Mouse (Mus musculus) kidney, adult 11 months (tissue): ENCODE data around the gene Cct2.
"Not testable (repeated sequence)": the region's sequence is repeated elsewhere in the genome, so short reads cannot be mapped to it uniquely, and the experiment has no call there.

Experiments used
- DNase-seq: peaks from one replicate; pipeline ENCODE4 v3.0.0; 2022

The Cct2 gene

GRCm38 (mm10) chr10:117049961-117050597 is 13.5 kb downstream of the Cct2 start:
- DNase-seq = no peak

GRCm38 (mm10) chr10:117049253-117049652 is 14.4 kb downstream of the Cct2 start:
- no peak for DNase-seq

- no peak for DNase-seq
These were observed 18.2 kb downstream of the Cct2 start, which contains the start of gene Lrrc10 for GRCm38 (mm10) chr10:117045175-117046056. Gene Lrrc10, plus strand, starts transcription at chr10:117045341.

GRCm38 (mm10) chr10:117043497-117044166 is 20.0 kb downstream of the Cct2 start:
- not testable (repeated sequence) for DNase-seq

- DNase-seq = no peak
These were observed 21.3 kb downstream of the Cct2 start for GRCm38 (mm10) chr10:117042295-117042694.

GRCm38 (mm10) chr10:117040355-117040754 is 23.3 kb downstream of the Cct2 start:
- DNase-seq = no peak

- DNase-seq = peak; percentile 70
These were observed 29.8 kb downstream of the Cct2 start for GRCm38 (mm10) chr10:117033785-117034184.

GRCm38 (mm10) chr10:117031160-117031559 is 32.5 kb downstream of the Cct2 start:
- DNase-seq = no peak

- DNase-seq = no peak
These were observed 37.4 kb downstream of the Cct2 start for GRCm38 (mm10) chr10:117026176-117026575.

- peak; percentile 40 for DNase-seq
These were observed 37.8 kb downstream of the Cct2 start for GRCm38 (mm10) chr10:117025776-117026175.

- DNase-seq = no peak
These were observed 39.9 kb downstream of the Cct2 start for GRCm38 (mm10) chr10:117023693-117024092.

- DNase-seq = peak; percentile 74
These were observed 42.4 kb downstream of the Cct2 start for GRCm38 (mm10) chr10:117021020-117021754.

GRCm38 (mm10) chr10:117018281-117018840 is 45.3 kb downstream of the Cct2 start:
- DNase-seq = no peak

- DNase-seq = no peak
These were observed 49.0 kb downstream of the Cct2 start for GRCm38 (mm10) chr10:117014565-117014964.

- no peak for DNase-seq
These were observed 49.8 kb downstream of the Cct2 start for GRCm38 (mm10) chr10:117013689-117014390.

GRCm38 (mm10) chr10:117011047-117011446 is 52.6 kb downstream of the Cct2 start:
- DNase-seq = no peak

- DNase-seq = peak; percentile 59
These were observed 53.9 kb downstream of the Cct2 start for GRCm38 (mm10) chr10:117009691-117010090.

- no peak for DNase-seq
These were observed 57.7 kb downstream of the Cct2 start for GRCm38 (mm10) chr10:117005707-117006464.

- no peak for DNase-seq
These were observed 58.9 kb downstream of the Cct2 start for GRCm38 (mm10) chr10:117004695-117005094.
